Mouse (Mus musculus): ENCODE data around the gene Fam213b. TPM values are rescaled to one million over a fixed set of nuclear protein-coding genes. Genes with fewer than 3 reads are reported as not detected.

The Fam213b gene
- polyA plus RNA-seq, 1 experiment from 2014 or later, result 42.0 TPM

DNA sequence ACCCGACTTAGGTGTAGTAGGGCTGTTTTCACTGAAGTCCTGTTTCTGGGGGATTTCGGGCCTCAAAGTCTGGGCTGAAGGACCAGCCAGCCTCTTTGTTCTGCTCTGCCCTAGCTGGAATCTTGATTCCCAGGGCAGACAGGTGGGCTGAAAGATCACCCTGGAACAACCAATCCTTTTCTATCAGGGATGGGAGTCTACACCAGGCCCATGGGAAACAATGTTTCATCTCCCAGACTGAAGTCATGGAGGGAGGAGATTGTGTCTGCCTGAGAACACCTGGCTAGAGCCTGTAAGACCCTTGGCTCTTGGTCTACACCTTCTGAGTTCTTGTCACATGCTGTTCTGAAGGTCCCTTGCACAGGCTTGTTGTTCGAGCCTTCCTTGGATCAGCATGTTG lies 40.3 kb downstream of the Fam213b start:
- Histone ChIP-seq H3K9ac (replicated peaks; ENCODE audit: low read depth, low read length) (no peak overlapping the region), H3K9me3 (ENCODE audit: control insufficient read depth, low read length) (no peaks in the 10 kb centered on the region), H3K27me3 (replicated peaks; ENCODE audit: control insufficient read depth, insufficient read depth, low read length) (peaks cover 32% of the 10 kb centered on the region), H3K4me1 (replicated peaks; ENCODE audit: control insufficient read depth, insufficient read depth, low read length) (peaks cover 6% of the 10 kb centered on the region), H3K36me3 (ENCODE audit: control insufficient read depth, insufficient read depth) (no peaks in the 10 kb centered on the region), H3K4me2 (ENCODE audit: low read length) (no peak overlapping the region), H3K4me3 (replicated peaks; ENCODE audit: low read length) (no peak overlapping the region), H3K27ac (ENCODE audit: low read length) (no peak overlapping the region)
- no peak for ATAC-seq
- 78% methylated on average over 3 of the region's 3 CpGs for WGBS

DNA sequence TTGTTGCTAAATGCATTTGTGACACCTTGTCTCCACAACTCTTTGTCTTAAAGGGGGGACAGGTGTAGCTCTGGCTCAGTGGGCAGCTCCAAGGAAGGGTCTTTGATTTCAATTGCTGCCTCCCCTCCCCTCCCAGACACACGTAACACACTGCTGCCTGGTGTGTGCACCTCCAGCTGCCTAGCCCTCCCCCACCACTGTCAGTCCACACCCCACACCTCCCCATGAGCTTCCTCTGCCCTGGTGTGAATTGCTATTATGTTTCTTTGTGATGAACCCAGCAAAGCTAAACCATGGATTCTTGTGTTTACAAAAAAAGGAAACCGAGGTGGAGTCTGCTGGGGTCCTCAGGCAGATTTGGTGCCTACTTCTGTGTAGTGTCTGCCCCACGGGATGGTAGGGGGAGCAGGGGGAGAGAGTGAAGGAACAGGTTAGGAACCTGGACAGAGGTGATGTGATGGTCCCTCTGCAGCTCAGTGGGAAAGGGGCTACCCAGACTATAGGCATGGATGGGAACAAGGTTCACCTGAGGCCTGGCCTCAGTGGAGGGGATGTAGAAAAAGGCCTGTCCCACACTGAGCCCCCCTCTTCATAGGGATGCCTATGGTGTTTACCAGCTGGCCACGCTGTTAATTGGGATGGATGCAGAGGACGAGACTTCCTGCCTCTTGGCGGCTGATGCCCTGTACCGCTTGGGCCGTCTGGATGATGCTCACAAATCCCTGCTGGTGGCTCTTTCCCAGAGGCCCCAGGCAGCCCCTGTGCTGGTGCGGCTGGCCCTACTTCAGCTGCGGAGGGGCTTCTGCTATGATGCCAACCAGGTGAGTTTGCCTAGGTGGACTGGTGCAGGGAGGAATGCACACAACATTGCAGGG lies 41.3 kb downstream of the Fam213b start:
- no peak overlapping the region for H3K27ac ChIP-seq (ENCODE audit: low read length)
- 77% methylated on average over 10 of the region's 10 CpGs for WGBS
- no peak overlapping the region for H3K4me2 ChIP-seq (ENCODE audit: low read length)
- H3K36me3 ChIP-seq (ENCODE audit: control insufficient read depth, insufficient read depth), result no peaks in the 10 kb centered on the region
- H3K9ac ChIP-seq (replicated peaks; ENCODE audit: low read depth, low read length), result no peak overlapping the region
- peaks cover 36% of the 10 kb centered on the region for H3K27me3 ChIP-seq (replicated peaks; ENCODE audit: control insufficient read depth, insufficient read depth, low read length)
- no peaks in the 10 kb centered on the region for H3K9me3 ChIP-seq (ENCODE audit: control insufficient read depth, low read length)
- peaks cover 6% of the 10 kb centered on the region for H3K4me1 ChIP-seq (replicated peaks; ENCODE audit: control insufficient read depth, insufficient read depth, low read length)
- no peak overlapping the region for H3K4me3 ChIP-seq (replicated peaks; ENCODE audit: low read length)
- ATAC-seq, result no peak

DNA sequence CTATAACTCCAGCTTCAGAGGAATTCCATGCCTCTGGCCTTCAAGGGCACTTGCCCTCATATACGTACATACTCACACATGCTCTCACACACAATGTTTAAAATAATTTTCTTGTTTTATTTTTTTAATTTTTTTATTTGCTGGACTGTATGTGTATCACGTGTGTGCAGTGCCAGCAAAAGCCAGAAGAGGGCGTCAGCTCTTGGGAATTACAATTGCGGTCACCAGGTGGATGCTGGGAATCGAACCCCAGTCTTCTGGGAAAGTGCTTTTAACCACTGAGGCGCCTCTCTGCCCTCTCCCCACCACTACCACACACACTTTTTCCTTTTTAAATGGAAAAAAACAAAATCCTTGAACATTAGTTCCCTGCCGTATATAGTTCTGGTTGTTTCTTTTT lies 42.1 kb downstream of the Fam213b start:
- Histone ChIP-seq H3K9ac (replicated peaks; ENCODE audit: low read depth, low read length) (no peak overlapping the region), H3K9me3 (ENCODE audit: control insufficient read depth, low read length) (no peaks in the 10 kb centered on the region), H3K4me1 (replicated peaks; ENCODE audit: control insufficient read depth, insufficient read depth, low read length) (peaks cover 6% of the 10 kb centered on the region), H3K27me3 (replicated peaks; ENCODE audit: control insufficient read depth, insufficient read depth, low read length) (peaks cover 37% of the 10 kb centered on the region), H3K36me3 (ENCODE audit: control insufficient read depth, insufficient read depth) (no peaks in the 10 kb centered on the region), H3K4me2 (ENCODE audit: low read length) (no peak overlapping the region; the same call in 1 of the 2 replicates), H3K4me3 (replicated peaks; ENCODE audit: low read length) (no peak overlapping the region), H3K27ac (ENCODE audit: low read length) (no peak overlapping the region)
- WGBS, result 92% methylated on average over 7 of the region's 7 CpGs
- ATAC-seq, result no peak

DNA sequence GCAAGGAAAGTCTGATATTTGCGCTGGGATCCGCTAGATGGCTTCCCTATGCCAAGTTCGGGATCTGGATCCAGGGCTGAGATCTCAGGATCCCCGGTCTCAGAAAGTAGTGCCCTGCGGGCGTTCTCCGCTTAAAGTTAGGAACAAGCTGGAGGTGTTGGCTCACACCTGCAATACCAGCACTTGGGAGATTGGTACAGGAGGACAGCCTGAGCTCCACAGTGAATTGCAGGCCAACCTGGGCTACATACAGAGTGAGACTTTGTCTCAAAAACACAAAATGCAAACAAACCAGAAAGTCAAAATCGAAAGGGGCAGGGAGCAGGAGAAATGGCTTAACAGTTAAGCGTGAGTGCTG lies 42.5 kb downstream of the Fam213b start:
- Histone ChIP-seq H3K4me1 (replicated peaks; ENCODE audit: control insufficient read depth, insufficient read depth, low read length) (peaks cover 6% of the 10 kb centered on the region), H3K36me3 (ENCODE audit: control insufficient read depth, insufficient read depth) (no peaks in the 10 kb centered on the region), H3K27me3 (replicated peaks; ENCODE audit: control insufficient read depth, insufficient read depth, low read length) (peaks cover 37% of the 10 kb centered on the region), H3K4me2 (ENCODE audit: low read length) (peak overlapping the region; percentile 85), H3K27ac (ENCODE audit: low read length) (peak overlapping the region; percentile 80), H3K9me3 (ENCODE audit: control insufficient read depth, low read length) (no peaks in the 10 kb centered on the region), H3K4me3 (replicated peaks; ENCODE audit: low read length) (peak overlapping the region; percentile 57), H3K9ac (replicated peaks; ENCODE audit: low read depth, low read length) (peak overlapping the region; percentile 72)
- 18% methylated on average over 9 of the region's 9 CpGs for WGBS
- no peak for ATAC-seq

DNA sequence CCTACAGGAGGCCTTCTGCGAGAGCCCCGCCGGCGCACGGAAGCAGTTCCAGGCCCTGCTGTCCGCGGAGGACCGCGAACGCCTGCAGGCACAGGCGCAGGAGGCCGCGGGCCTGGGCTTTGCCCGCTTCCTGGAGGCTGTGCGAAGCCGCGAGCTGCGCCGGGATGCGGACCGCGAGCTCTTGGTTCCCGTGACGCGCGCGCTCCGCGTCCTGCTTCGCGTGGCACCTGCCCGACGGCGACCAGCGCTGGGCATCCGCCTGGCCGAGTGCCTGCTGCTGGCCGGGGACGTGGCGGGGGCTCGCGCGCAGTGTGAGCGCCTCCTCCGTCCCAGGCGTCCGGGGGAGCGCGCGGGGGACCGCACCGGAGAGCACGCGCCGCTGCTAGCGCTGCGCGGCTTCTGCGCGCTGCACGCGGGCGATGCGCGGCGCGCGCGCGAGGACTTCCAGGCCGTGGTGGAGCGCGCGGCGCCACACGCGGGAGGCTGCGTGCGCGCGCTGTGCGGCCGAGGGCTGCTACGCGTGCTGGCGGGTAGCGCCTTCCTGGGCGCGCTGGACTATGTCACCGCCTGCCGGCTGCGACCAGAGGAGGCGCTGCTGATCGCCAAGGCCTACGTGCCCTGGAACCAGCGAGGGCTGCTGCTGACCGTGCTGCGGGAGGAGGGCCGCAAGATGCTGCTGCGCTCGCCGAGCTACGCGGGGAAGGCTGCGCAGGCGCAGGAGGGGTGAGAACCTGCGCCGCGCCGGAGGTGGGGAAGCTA lies 43.0 kb downstream of the Fam213b start:
- H3K36me3 ChIP-seq (ENCODE audit: control insufficient read depth, insufficient read depth), result no peaks in the 10 kb centered on the region
- H3K4me3 ChIP-seq (replicated peaks; ENCODE audit: low read length), result peak overlapping the region; percentile 57
- H3K27ac ChIP-seq (ENCODE audit: low read length), result peak overlapping the region; percentile 80
- H3K9me3 ChIP-seq (ENCODE audit: control insufficient read depth, low read length), result no peaks in the 10 kb centered on the region
- H3K9ac ChIP-seq (replicated peaks; ENCODE audit: low read depth, low read length), result peak overlapping the region; percentile 72
- WGBS, result 0% methylated on average over 108 of the region's 110 CpGs
- H3K4me2 ChIP-seq (ENCODE audit: low read length), result peak overlapping the region; percentile 85
- ATAC-seq, result peak; percentile 95
- H3K4me1 ChIP-seq (replicated peaks; ENCODE audit: control insufficient read depth, insufficient read depth, low read length), result peaks cover 6% of the 10 kb centered on the region
- peaks cover 37% of the 10 kb centered on the region for H3K27me3 ChIP-seq (replicated peaks; ENCODE audit: control insufficient read depth, insufficient read depth, low read length)

DNA sequence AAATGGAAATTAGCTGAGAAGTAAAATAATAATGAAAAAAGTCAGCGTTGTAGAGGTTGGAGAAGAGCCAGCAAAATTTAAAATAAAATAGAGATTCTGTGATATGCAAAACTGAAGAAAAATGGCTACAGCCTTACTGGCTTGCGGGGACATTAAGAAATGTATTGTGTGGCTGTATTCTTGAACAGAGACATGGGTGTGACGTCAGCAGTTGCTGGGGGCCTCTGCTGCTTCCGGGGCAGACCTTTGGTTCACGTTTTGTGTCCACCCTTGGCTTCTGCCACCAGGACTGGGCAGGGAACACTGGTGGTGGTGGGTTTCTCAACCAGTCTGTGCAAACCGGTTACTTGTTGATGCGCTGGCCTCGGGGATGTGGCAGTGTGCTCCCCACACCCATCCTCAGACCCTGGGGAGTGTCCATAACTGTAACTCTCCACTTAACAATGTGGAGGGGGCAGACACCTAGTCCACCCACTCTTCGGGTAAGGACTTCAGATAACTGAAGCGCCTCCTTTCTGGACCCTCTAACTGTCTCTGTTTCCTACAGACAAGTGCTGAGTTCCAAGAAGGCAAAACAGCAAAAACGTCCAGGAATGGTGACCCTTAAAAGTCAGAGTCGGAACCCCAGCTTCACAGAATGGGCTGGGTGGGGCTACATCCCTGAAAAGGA lies 44.1 kb downstream of the Fam213b start:
- Histone ChIP-seq H3K4me3 (replicated peaks; ENCODE audit: low read length) (peak overlapping the region; percentile 57), H3K9me3 (ENCODE audit: control insufficient read depth, low read length) (no peaks in the 10 kb centered on the region), H3K36me3 (ENCODE audit: control insufficient read depth, insufficient read depth) (no peaks in the 10 kb centered on the region), H3K9ac (replicated peaks; ENCODE audit: low read depth, low read length) (peak overlapping the region; percentile 72; the same call in 1 of the 2 replicates), H3K27ac (ENCODE audit: low read length) (no peak overlapping the region), H3K27me3 (replicated peaks; ENCODE audit: control insufficient read depth, insufficient read depth, low read length) (peaks cover 35% of the 10 kb centered on the region), H3K4me2 (ENCODE audit: low read length) (peak overlapping the region; percentile 85), H3K4me1 (replicated peaks; ENCODE audit: control insufficient read depth, insufficient read depth, low read length) (peaks cover 6% of the 10 kb centered on the region)
- no peak for ATAC-seq
- 54% methylated on average over 12 of the region's 12 CpGs for WGBS

DNA sequence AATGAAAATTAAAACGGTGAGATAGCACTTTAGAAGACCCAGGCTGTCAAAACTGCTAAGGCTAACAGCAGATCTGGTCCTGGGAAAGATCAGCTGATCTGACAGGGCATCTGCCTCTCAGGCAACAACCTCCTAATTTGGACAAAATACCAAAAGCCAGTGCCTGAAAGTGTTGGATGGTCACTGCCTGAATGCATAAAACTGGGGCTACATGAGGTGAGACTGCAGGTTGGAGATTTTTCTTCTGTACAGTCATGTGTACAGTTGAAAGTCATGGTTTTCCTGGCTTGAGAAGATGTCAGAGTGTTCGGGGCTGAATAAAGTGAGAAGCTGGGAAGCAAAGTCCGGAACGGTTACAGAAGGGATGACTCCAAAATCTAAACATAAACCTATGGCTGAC lies 45.1 kb downstream of the Fam213b start:
- ATAC-seq, result no peak
- 76% methylated on average over 4 of the region's 4 CpGs for WGBS

DNA sequence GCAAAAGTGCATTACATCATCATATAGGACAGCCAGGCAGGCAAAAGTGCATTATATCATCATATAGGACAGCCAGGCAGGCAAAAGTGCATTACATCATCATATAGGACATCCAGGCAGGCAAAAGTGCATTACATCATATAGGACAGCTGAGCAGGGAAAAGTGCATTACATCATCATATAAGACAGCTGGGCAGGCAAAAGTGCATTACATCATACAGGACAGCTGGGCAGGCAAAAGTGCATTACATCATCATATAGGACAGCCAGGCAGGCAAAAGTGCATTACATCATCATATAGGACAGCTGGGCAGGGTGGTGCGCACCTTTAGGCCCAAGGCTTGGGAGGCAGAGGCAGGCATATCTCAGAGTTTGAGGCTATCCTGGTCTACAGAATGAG lies 46.2 kb downstream of the Fam213b start:
- Histone ChIP-seq H3K27ac (ENCODE audit: low read length) (no peak overlapping the region), H3K9me3 (ENCODE audit: control insufficient read depth, low read length) (no peaks in the 10 kb centered on the region), H3K9ac (replicated peaks; ENCODE audit: low read depth, low read length) (no peak overlapping the region), H3K4me2 (ENCODE audit: low read length) (no peak overlapping the region), H3K4me1 (replicated peaks; ENCODE audit: control insufficient read depth, insufficient read depth, low read length) (peaks cover 6% of the 10 kb centered on the region), H3K36me3 (ENCODE audit: control insufficient read depth, insufficient read depth) (no peaks in the 10 kb centered on the region), H3K4me3 (replicated peaks; ENCODE audit: low read length) (no peak overlapping the region), H3K27me3 (replicated peaks; ENCODE audit: control insufficient read depth, insufficient read depth, low read length) (peaks cover 25% of the 10 kb centered on the region)
- no peak for ATAC-seq
- WGBS, result 90% methylated on average over 1 of the region's 1 CpGs

More for the DNA sequence above, 45.1 kb downstream of the Fam213b start:
- peaks cover 28% of the 10 kb centered on the region for H3K27me3 ChIP-seq (replicated peaks; ENCODE audit: control insufficient read depth, insufficient read depth, low read length)
- H3K27ac ChIP-seq (ENCODE audit: low read length), result no peak overlapping the region
- H3K4me2 ChIP-seq (ENCODE audit: low read length), result no peak overlapping the region
- H3K9me3 ChIP-seq (ENCODE audit: control insufficient read depth, low read length), result no peaks in the 10 kb centered on the region
- no peak overlapping the region for H3K4me3 ChIP-seq (replicated peaks; ENCODE audit: low read length)
- peaks cover 6% of the 10 kb centered on the region for H3K4me1 ChIP-seq (replicated peaks; ENCODE audit: control insufficient read depth, insufficient read depth, low read length)
- H3K9ac ChIP-seq (replicated peaks; ENCODE audit: low read depth, low read length), result no peak overlapping the region
- no peaks in the 10 kb centered on the region for H3K36me3 ChIP-seq (ENCODE audit: control insufficient read depth, insufficient read depth)
